Mouse (Mus musculus): Measurements from ENCODE around the gene 6030468B19Rik. TPM values are rescaled to one million over a fixed set of nuclear protein-coding genes. Genes with fewer than 3 reads are reported as not detected.
"Not testable (repeated sequence)": the region's sequence is repeated elsewhere in the genome, so short reads cannot be mapped to it uniquely, and the experiment has no call there.

The 6030468B19Rik gene
- total RNA-seq, 2 experiments from 2014 or later = not detected

- intact Hi-C loops (cut with DNase I) = no loop called here
- DNase-seq = no peak
Measured at GRCm38 (mm10) chr11:117778031-117778430, 19.4 kb upstream of the 6030468B19Rik start.

DNA sequence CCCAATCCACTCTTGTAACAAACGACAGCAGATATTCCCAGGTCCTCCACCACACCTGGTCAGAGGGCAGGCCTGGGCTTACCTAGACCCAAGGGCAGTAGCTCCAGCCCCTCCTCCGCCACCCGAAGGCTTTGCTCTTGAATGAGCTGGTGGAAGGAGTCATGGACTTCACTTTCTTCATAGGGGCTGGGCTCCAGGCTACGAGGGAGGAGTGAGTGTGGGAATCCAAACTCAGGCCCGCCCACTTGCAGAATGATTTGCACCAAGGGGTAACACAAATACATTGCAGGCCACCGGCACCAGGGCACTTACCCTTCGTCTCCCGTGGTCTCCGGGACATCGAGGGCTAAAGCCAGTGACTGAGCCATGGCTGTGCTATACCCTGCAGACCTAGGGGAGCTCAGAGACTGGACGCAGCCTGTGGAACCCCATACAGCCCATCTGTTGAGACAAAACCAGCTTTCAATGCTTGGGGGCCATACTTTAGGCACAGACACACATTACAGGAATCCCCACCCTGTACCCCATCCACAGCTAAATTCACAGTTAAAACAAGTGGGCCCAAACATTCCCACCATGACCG, 18.5 kb upstream of the 6030468B19Rik start:
- no peak for DNase-seq

GRCm38 (mm10) chr11:117779434-117780198, 17.8 kb upstream of the 6030468B19Rik start:
- intact Hi-C loops (cut with DNase I) = no loop called here
- peak in 1 of 2 experiments; percentile 51 for DNase-seq

More for the DNA sequence above, 18.5 kb upstream of the 6030468B19Rik start:
- intact Hi-C loops (cut with DNase I) = no loop called here

GRCm38 (mm10) chr11:117780199-117780515, 17.3 kb upstream of the 6030468B19Rik start:
- DNase-seq = no peak
- intact Hi-C loops (cut with DNase I) = no loop called here

- intact Hi-C loops (cut with DNase I) = no loop called here
- peak; percentile 69 to 79 for DNase-seq
Measured at GRCm38 (mm10) chr11:117780582-117781111, 16.8 kb upstream of the 6030468B19Rik start.

GRCm38 (mm10) chr11:117781199-117781821, 16.1 kb upstream of the 6030468B19Rik start:
- intact Hi-C loops (cut with DNase I) = no loop called here
- peak; percentile 43 to 58 for DNase-seq

- DNase-seq = no peak
- intact Hi-C loops (cut with DNase I) = no loop called here
Measured at GRCm38 (mm10) chr11:117781993-117782704, 15.3 kb upstream of the 6030468B19Rik start, which contains the start of the genes Tmc8 and Tmc6. TSS of gene Tmc8 (plus strand) at chr11:117782076. TSS of gene Tmc6 (minus strand) at chr11:117782198.

DNA sequence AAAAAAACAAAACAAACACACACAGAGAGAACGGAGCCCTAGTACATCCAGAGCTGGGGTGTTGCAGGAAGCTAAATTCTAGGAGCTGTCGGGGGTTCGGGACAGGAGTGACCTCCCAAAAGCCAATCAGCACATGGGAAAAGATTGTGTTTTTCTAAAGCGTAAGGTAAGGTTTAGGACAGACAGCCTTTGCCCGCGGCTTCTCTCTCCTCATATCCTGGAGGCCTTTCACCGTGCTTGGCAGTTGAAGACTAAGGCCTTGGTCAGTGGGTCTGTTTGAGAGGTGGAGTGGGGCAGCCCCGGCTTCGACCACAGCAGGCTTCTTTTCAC, 14.8 kb upstream of the 6030468B19Rik start:
- DNase-seq = no peak
- intact Hi-C loops (cut with DNase I) = no loop called here

DNA sequence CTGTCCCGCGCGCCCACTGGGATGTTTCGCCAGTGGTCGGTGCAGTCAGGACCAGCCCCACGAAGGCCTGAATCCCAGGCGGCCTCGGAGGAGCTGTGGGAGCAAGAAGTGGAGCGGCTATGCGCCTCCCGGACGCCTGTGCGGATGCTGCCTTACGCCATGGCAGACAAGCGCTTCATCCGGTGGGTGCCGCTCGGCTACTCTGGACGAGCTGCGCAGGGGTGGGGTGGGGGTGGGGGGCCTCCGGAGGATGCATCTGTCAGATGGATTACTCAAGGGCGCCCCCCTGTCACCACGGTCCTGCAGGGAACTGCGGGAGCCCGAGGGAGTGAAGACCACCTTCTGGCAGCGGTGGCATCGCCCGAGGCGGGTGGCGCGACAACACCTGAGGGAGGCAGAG, 14.4 kb upstream of the 6030468B19Rik start:
- peak in 1 of 2 experiments; percentile 50 for DNase-seq
- intact Hi-C loops (cut with DNase I) = no loop called here

DNA sequence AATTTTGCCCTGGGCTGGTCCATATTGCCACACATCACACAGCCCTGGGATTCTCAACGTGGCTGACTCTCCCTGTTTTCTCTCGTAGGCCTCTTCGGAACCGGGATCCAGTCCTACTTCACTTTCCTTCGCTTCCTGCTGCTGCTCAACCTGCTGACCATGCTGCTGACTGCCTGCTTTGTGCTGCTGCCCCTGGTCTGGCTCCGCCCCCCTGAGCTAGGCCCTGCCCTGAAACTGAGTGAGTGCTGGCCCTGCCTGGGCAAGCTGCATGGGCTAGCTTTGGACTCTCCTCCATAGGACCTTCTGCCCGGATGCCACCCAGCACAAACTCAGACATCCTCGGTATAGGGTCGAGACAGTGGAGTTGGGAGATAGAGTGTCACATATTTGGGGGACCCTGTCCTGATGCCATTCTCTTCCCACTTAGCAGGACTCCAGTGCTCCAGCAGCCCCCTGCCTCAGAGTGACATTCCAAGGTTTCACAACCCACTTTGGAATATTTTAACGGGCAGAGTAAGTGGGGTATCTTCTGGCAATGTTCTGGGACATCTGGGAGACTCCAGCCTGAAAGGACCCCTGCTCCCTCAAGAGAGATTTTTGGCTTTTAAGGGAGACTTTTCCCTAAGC, 13.7 kb upstream of the 6030468B19Rik start:
- intact Hi-C loops (cut with DNase I) = no loop called here
- no peak for DNase-seq

DNA sequence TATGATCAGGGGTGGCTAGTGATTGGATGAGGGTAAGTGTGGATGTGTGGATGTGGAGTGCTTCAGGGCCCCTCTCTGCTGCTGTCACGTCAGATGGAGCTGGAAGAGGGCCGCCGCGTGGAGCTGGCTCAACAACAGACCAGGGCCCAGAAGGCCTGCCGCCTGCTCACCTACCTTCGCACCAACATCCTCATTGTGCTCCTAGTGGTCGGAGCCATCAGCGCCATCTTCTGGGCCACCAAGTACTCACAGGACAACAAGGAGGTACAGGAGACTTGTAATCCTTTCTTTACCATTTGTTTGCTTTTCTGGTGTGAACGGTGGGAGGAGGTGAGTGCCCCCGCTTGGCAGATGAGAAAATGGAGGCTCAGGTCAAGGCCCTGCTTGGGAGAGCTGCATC, 11.2 kb upstream of the 6030468B19Rik start:
- intact Hi-C loops (cut with DNase I) = loop anchor here (2.0 kb wide), 1 partner anchor 401 kb away; no protein-coding TSS in a partner anchor
- no peak for DNase-seq

DNA sequence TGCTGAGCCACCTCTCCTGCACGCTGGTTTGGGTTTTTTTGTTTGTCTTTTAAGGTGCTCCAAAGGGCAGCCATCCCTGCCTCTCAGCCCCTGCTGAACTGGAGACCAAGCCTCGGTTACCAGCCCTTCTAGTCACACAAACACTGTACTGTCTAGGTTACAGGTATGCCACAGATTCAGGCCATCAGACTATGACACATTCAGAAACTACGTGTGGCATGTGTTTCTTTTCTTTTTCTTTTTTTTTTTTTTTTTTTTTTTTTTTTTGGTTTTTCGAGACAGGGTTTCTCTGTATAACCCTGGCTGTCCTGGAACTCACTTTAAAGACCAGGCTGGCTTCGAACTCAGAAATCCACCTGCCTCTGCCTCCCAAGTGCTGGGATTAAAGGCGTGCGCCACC, 9.0 kb upstream of the 6030468B19Rik start:
- not testable (repeated sequence) for DNase-seq
- intact Hi-C loops (cut with DNase I) = loop anchor here (2.0 kb wide), 1 partner anchor 80 kb away; no protein-coding TSS in a partner anchor

GRCm38 (mm10) chr11:117790286-117790685, 7.2 kb upstream of the 6030468B19Rik start:
- peak; percentile 71 to 72 for DNase-seq
- intact Hi-C loops (cut with DNase I) = loop anchor here (1.0 kb wide), 1 partner anchor 35 kb away; the partner anchor contains the start of gene Afmid

- DNase-seq = no peak
- intact Hi-C loops (cut with DNase I) = loop anchor here (1.0 kb wide), 1 partner anchor 34 kb away; the partner anchor contains the start of gene Afmid
Measured at GRCm38 (mm10) chr11:117790703-117791440, 6.6 kb upstream of the 6030468B19Rik start.

DNA sequence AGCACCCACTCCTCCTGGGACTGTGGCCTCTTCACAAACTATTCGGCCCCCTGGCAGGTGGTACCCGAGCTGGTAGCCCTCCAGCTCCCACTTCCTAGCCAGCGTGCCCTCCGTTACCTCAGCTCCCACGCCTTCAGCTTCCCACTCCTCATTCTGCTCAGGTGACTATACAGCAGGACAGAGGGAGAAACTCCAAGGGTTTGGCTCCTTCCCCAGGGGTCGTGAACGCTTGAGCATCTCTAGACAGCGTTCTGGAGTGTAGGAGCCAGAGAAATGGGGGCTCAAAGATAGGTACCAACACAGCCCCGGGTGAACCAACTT, 6.1 kb upstream of the 6030468B19Rik start:
- no peak for DNase-seq
- intact Hi-C loops (cut with DNase I) = no loop called here

- no peak for DNase-seq
- intact Hi-C loops (cut with DNase I) = no loop called here
Measured at GRCm38 (mm10) chr11:117792281-117792888, 5.1 kb upstream of the 6030468B19Rik start.

- no peak for DNase-seq
- intact Hi-C loops (cut with DNase I) = no loop called here
Measured at GRCm38 (mm10) chr11:117794035-117794551, 3.4 kb upstream of the 6030468B19Rik start.

GRCm38 (mm10) chr11:117796954-117797353, 506 bp upstream of the 6030468B19Rik start:
- DNase-seq = no peak
- intact Hi-C loops (cut with DNase I) = no loop called here

GRCm38 (mm10) chr11:117798160-117798541, 691 bp downstream of the 6030468B19Rik start:
- DNase-seq = no peak
- intact Hi-C loops (cut with DNase I) = no loop called here
